Mouse (Mus musculus): ENCODE results near the gene Ccdc148.

Ccdc148 gene

GRCm38 (mm10) chr2:59160605-59160963 lies at the start of gene Ccdc148, which contains the start of gene Pkp4:
Gene Ccdc148, minus strand, starts transcription at chr2:59160683.
Gene Pkp4, plus strand, starts transcription at chr2:59160850.
- DNase-seq = peak; percentile 79 to 80

GRCm38 (mm10) chr2:59208276-59208675 lies 47.8 kb upstream of the Ccdc148 start:
- no peak for DNase-seq

- DNase-seq = no peak
Measured at GRCm38 (mm10) chr2:59207725-59208124, 47.2 kb upstream of the Ccdc148 start.

- DNase-seq = no peak
Measured at GRCm38 (mm10) chr2:59207240-59207639, 46.8 kb upstream of the Ccdc148 start.

GRCm38 (mm10) chr2:59206190-59206589 lies 45.7 kb upstream of the Ccdc148 start:
- no peak for DNase-seq

GRCm38 (mm10) chr2:59205092-59205491 lies 44.6 kb upstream of the Ccdc148 start:
- DNase-seq = no peak

GRCm38 (mm10) chr2:59203627-59204425 lies 43.3 kb upstream of the Ccdc148 start:
- no peak for DNase-seq

- DNase-seq = no peak
Measured at GRCm38 (mm10) chr2:59202930-59203329, 42.4 kb upstream of the Ccdc148 start.

GRCm38 (mm10) chr2:59200511-59200910 lies 40.0 kb upstream of the Ccdc148 start:
- DNase-seq = no peak

- DNase-seq = no peak
Measured at GRCm38 (mm10) chr2:59199476-59199976, 39.0 kb upstream of the Ccdc148 start.

GRCm38 (mm10) chr2:59197156-59197555 lies 36.7 kb upstream of the Ccdc148 start:
- DNase-seq = no peak

- DNase-seq = no peak
Measured at GRCm38 (mm10) chr2:59193117-59193516, 32.6 kb upstream of the Ccdc148 start.

- no peak for DNase-seq
Measured at GRCm38 (mm10) chr2:59191466-59191865, 31.0 kb upstream of the Ccdc148 start.

GRCm38 (mm10) chr2:59190186-59190585 lies 29.7 kb upstream of the Ccdc148 start:
- DNase-seq = no peak

- DNase-seq = no peak
Measured at GRCm38 (mm10) chr2:59189661-59190185, 29.2 kb upstream of the Ccdc148 start.

- DNase-seq = no peak
Measured at GRCm38 (mm10) chr2:59188306-59188705, 27.8 kb upstream of the Ccdc148 start.

GRCm38 (mm10) chr2:59186966-59187365 lies 26.5 kb upstream of the Ccdc148 start:
- no peak for DNase-seq

- no peak for DNase-seq
Measured at GRCm38 (mm10) chr2:59186122-59186521, 25.6 kb upstream of the Ccdc148 start.

GRCm38 (mm10) chr2:59184107-59185064 lies 23.9 kb upstream of the Ccdc148 start:
- no peak for DNase-seq

- no peak for DNase-seq
Measured at GRCm38 (mm10) chr2:59183541-59183940, 23.1 kb upstream of the Ccdc148 start.

GRCm38 (mm10) chr2:59181321-59182113 lies 21.0 kb upstream of the Ccdc148 start:
- no peak for DNase-seq

- no peak for DNase-seq
Measured at GRCm38 (mm10) chr2:59179487-59179886, 19.0 kb upstream of the Ccdc148 start.

Measured in spleen, adult 18-20 months (tissue).